Mouse (Mus musculus) myocyte (in vitro differentiated cells): Measurements from ENCODE around the gene Siglech.

ENCODE experiments used
- POLR2A ChIP-seq: IDR thresholded peaks from one replicate; pipeline ENCODE4 v1.6.1; 2011; ENCODE audit warnings: low read depth, mild to moderate bottlenecking, control low read depth, moderate library complexity; ENCODE audit not compliant: insufficient read length
- POLR2AphosphoS2 ChIP-seq: IDR thresholded peaks from one replicate; pipeline ENCODE4 v1.6.1; 2011; ENCODE audit warnings: low read depth, control low read depth; ENCODE audit not compliant: insufficient read length

DNA sequence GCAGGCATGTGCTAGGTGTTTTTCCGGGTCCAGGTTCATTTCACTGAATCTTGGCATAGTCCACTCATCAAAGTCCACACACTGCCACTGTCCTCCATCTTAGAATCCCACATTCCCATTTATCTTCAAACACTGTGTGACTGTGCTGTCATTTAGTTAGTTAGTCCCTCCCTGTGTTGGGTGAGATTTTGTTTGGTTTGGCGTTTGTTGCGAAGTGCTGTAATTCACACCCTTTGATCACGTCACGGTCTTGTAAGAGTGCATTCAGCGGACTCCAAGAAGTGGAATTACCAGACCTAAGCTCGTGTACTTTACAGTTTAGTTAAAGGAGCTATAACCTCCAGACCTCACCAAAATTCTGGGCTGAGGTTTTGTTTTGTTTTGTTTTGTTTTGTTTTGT lies 45.3 kb upstream of the Siglech start:
- TF ChIP-seq POLR2AphosphoS2 (no peak), POLR2A (no peak)
